Mouse (Mus musculus): ENCODE measurements at regions not wholly inside any gene's neighbourhood (a gene's known extent, or its start where the extent isn't known, plus 50 kb on each side); places are given as distances from the start of the nearest gene placed in this dataset.

- H3K4me1 ChIP-seq (ENCODE audit: control insufficient read depth in 2 of 2, insufficient read depth in 2 of 2, low read length in 2 of 2, poor library complexity in 1 of 2): peaks cover 19 to 59% of the 10 kb centered on the region in 2 experiments
- no peaks in the 10 kb centered on the region for H3K9me3 ChIP-seq (ENCODE audit: control insufficient read depth, insufficient read depth, low read depth, low read length)
- 0 out of 2 replicates have a peak overlapping the region, but pooled peaks have one; percentile 5 for H3K27ac ChIP-seq (ENCODE audit: insufficient read depth, low read depth, low read length, poor library complexity, severe bottlenecking)
- TF ChIP-seq ZNF384 (IDR thresholded peaks at IDR 0.05; ENCODE audit: low read depth, low read length) (no peak), CHD2 (IDR thresholded peaks at IDR 0.05; ENCODE audit: low read depth, low read length) (no peak), ZC3H11A (IDR thresholded peaks at IDR 0.05; ENCODE audit: borderline replicate concordance, low read depth, low read length) (no peak)
- in situ Hi-C loops (cut with MboI; ENCODE audit: low sequenced_read_pairs in 2 of 2, unreplicated experiment in 2 of 2): no loop called here
- peak overlapping the region; percentile 3 to 12; a peak in 1 of 4 replicates for H3K4me3 ChIP-seq (ENCODE audit: insufficient read depth in 1 of 2, low read depth in 1 of 2, low read length in 2 of 2, poor library complexity in 1 of 2, severe bottlenecking in 1 of 2)
- no peak for DNase-seq (ENCODE audit: low read depth, low spot score)
- no peaks in the 10 kb centered on the region for H3K36me3 ChIP-seq (ENCODE audit: control insufficient read depth, insufficient read depth, low read length, poor library complexity, severe bottlenecking)
- H3K9ac ChIP-seq (ENCODE audit: insufficient read depth, low read depth, low read length, poor library complexity, severe bottlenecking): no peak overlapping the region; the same call in 1 of the 2 replicates
These were observed 66.9 kb downstream of the Lao1 start for GRCm38 (mm10) chr4:119028208-119028821.

GRCm38 (mm10) chr4:119029091-119029490, 67.7 kb downstream of the Lao1 start:
- TF ChIP-seq ZC3H11A (IDR thresholded peaks at IDR 0.05; ENCODE audit: borderline replicate concordance, low read depth, low read length): no peak
- TF ChIP-seq CHD2 (IDR thresholded peaks at IDR 0.05; ENCODE audit: low read depth, low read length): no peak
- no peak for TF ChIP-seq ZNF384 (IDR thresholded peaks at IDR 0.05; ENCODE audit: low read depth, low read length)
- TF ChIP-seq HCFC1 (IDR thresholded peaks at IDR 0.05; ENCODE audit: borderline replicate concordance, insufficient read depth, low read length): no peak
- Histone ChIP-seq H3K9ac (ENCODE audit: insufficient read depth, low read depth, low read length, poor library complexity, severe bottlenecking) (no peak overlapping the region), H3K9me3 (ENCODE audit: control insufficient read depth, insufficient read depth, low read depth, low read length) (no peaks in the 10 kb centered on the region), H3K36me3 (ENCODE audit: control insufficient read depth, insufficient read depth, low read length, poor library complexity, severe bottlenecking) (no peaks in the 10 kb centered on the region), H3K4me1 (ENCODE audit: control insufficient read depth in 2 of 2, insufficient read depth in 2 of 2, low read length in 2 of 2, poor library complexity in 1 of 2) (peaks cover 21 to 64% of the 10 kb centered on the region in 2 experiments), H3K4me3 (ENCODE audit: insufficient read depth in 1 of 2, low read depth in 1 of 2, low read length in 2 of 2, poor library complexity in 1 of 2, severe bottlenecking in 1 of 2) (no peak overlapping the region), H3K27ac (ENCODE audit: insufficient read depth, low read depth, low read length, poor library complexity, severe bottlenecking) (no peak overlapping the region)
- DNase-seq (ENCODE audit: low read depth, low spot score): no peak
- in situ Hi-C loops (cut with MboI; ENCODE audit: low sequenced_read_pairs in 2 of 2, unreplicated experiment in 2 of 2): no loop called here

- no peak for DNase-seq (ENCODE audit: low read depth, low spot score)
- Histone ChIP-seq H3K36me3 (ENCODE audit: control insufficient read depth, insufficient read depth, low read length, poor library complexity, severe bottlenecking) (no peaks in the 10 kb centered on the region), H3K4me3 (ENCODE audit: insufficient read depth in 1 of 2, low read depth in 1 of 2, low read length in 2 of 2, poor library complexity in 1 of 2, severe bottlenecking in 1 of 2) (no peak overlapping the region), H3K27ac (ENCODE audit: insufficient read depth, low read depth, low read length, poor library complexity, severe bottlenecking) (no peak overlapping the region), H3K9ac (ENCODE audit: insufficient read depth, low read depth, low read length, poor library complexity, severe bottlenecking) (no peak overlapping the region), H3K4me1 (ENCODE audit: control insufficient read depth in 2 of 2, insufficient read depth in 2 of 2, low read length in 2 of 2, poor library complexity in 1 of 2) (peaks cover 21 to 60% of the 10 kb centered on the region in 2 experiments), H3K9me3 (ENCODE audit: control insufficient read depth, insufficient read depth, low read depth, low read length) (no peaks in the 10 kb centered on the region)
- in situ Hi-C loops (cut with MboI; ENCODE audit: low sequenced_read_pairs in 2 of 2, unreplicated experiment in 2 of 2): no loop called here
- TF ChIP-seq ZC3H11A (IDR thresholded peaks at IDR 0.05; ENCODE audit: borderline replicate concordance, low read depth, low read length): no peak
- TF ChIP-seq ZNF384 (IDR thresholded peaks at IDR 0.05; ENCODE audit: low read depth, low read length): no peak
- TF ChIP-seq CHD2 (IDR thresholded peaks at IDR 0.05; ENCODE audit: low read depth, low read length): no peak
- no peak for TF ChIP-seq MAFK (IDR thresholded peaks at IDR 0.05; ENCODE audit: insufficient read depth, low read depth, low read length)
- no peak for TF ChIP-seq HCFC1 (IDR thresholded peaks at IDR 0.05; ENCODE audit: borderline replicate concordance, insufficient read depth, low read length)
These were observed 68.4 kb downstream of the Lao1 start for GRCm38 (mm10) chr4:119029735-119030134.

- Histone ChIP-seq H3K4me3 (ENCODE audit: insufficient read depth in 1 of 2, low read depth in 1 of 2, low read length in 2 of 2, poor library complexity in 1 of 2, severe bottlenecking in 1 of 2) (no peak overlapping the region), H3K36me3 (ENCODE audit: control insufficient read depth, insufficient read depth, low read length, poor library complexity, severe bottlenecking) (no peaks in the 10 kb centered on the region), H3K9me3 (ENCODE audit: control insufficient read depth, insufficient read depth, low read depth, low read length) (no peaks in the 10 kb centered on the region), H3K4me1 (ENCODE audit: control insufficient read depth in 2 of 2, insufficient read depth in 2 of 2, low read length in 2 of 2, poor library complexity in 1 of 2) (peaks cover 21 to 56% of the 10 kb centered on the region in 2 experiments), H3K9ac (ENCODE audit: insufficient read depth, low read depth, low read length, poor library complexity, severe bottlenecking) (no peak overlapping the region), H3K27ac (ENCODE audit: insufficient read depth, low read depth, low read length, poor library complexity, severe bottlenecking) (no peak overlapping the region)
- no peak for TF ChIP-seq ZNF384 (IDR thresholded peaks at IDR 0.05; ENCODE audit: low read depth, low read length)
- TF ChIP-seq HCFC1 (IDR thresholded peaks at IDR 0.05; ENCODE audit: borderline replicate concordance, insufficient read depth, low read length): no peak
- no peak for TF ChIP-seq MAFK (IDR thresholded peaks at IDR 0.05; ENCODE audit: insufficient read depth, low read depth, low read length)
- TF ChIP-seq ZC3H11A (IDR thresholded peaks at IDR 0.05; ENCODE audit: borderline replicate concordance, low read depth, low read length): no peak
- no peak for TF ChIP-seq CHD2 (IDR thresholded peaks at IDR 0.05; ENCODE audit: low read depth, low read length)
- in situ Hi-C loops (cut with MboI; ENCODE audit: low sequenced_read_pairs in 2 of 2, unreplicated experiment in 2 of 2): no loop called here
- no peak for DNase-seq (ENCODE audit: low read depth, low spot score)
These were observed 69.5 kb downstream of the Lao1 start for GRCm38 (mm10) chr4:119030865-119031264.

- no peak for DNase-seq (ENCODE audit: low read depth, low spot score)
- H3K9ac ChIP-seq (ENCODE audit: insufficient read depth, low read depth, low read length, poor library complexity, severe bottlenecking): no peak overlapping the region
- H3K27ac ChIP-seq (ENCODE audit: insufficient read depth, low read depth, low read length, poor library complexity, severe bottlenecking): no peak overlapping the region
- H3K4me1 ChIP-seq (ENCODE audit: control insufficient read depth in 2 of 2, insufficient read depth in 2 of 2, low read length in 2 of 2, poor library complexity in 1 of 2): peaks cover 11 to 47% of the 10 kb centered on the region in 2 experiments; a peak in 3 of 4 replicates
- TF ChIP-seq ZC3H11A (IDR thresholded peaks at IDR 0.05; ENCODE audit: borderline replicate concordance, low read depth, low read length): no peak
- TF ChIP-seq HCFC1 (IDR thresholded peaks at IDR 0.05; ENCODE audit: borderline replicate concordance, insufficient read depth, low read length): no peak
- no peak for TF ChIP-seq CHD2 (IDR thresholded peaks at IDR 0.05; ENCODE audit: low read depth, low read length)
- TF ChIP-seq MAFK (IDR thresholded peaks at IDR 0.05; ENCODE audit: insufficient read depth, low read depth, low read length): no peak
- TF ChIP-seq ZNF384 (IDR thresholded peaks at IDR 0.05; ENCODE audit: low read depth, low read length): no peak
- H3K9me3 ChIP-seq (ENCODE audit: control insufficient read depth, insufficient read depth, low read depth, low read length): no peaks in the 10 kb centered on the region
- no peak overlapping the region for H3K4me3 ChIP-seq (ENCODE audit: insufficient read depth in 1 of 2, low read depth in 1 of 2, low read length in 2 of 2, poor library complexity in 1 of 2, severe bottlenecking in 1 of 2)
- no peaks in the 10 kb centered on the region for H3K36me3 ChIP-seq (ENCODE audit: control insufficient read depth, insufficient read depth, low read length, poor library complexity, severe bottlenecking)
- in situ Hi-C loops (cut with MboI; ENCODE audit: low sequenced_read_pairs in 2 of 2, unreplicated experiment in 2 of 2): no loop called here
These were observed 71.6 kb downstream of the Lao1 start for GRCm38 (mm10) chr4:119033006-119033405.

Measured in ES-E14 (cell line).